Mouse (Mus musculus): ENCODE measurements around the gene Ccdc136. TPM values are rescaled to one million over a fixed set of nuclear protein-coding genes. Genes with fewer than 3 reads are reported as not detected.
"Not testable (repeated sequence)": the region's sequence is repeated elsewhere in the genome, so short reads cannot be mapped to it uniquely, and the experiment has no call there.

Gene Ccdc136
- total RNA-seq (2012; rRNA removed): 10.5 and 18.2 TPM in 2 replicates

GRCm38 (mm10) chr6:29395910-29396713 is at the start of gene Ccdc136:
Gene Ccdc136, plus strand, starts transcription at chr6:29396309.
- Histone ChIP-seq H3K9me3 (ENCODE audit: control insufficient read depth, insufficient read depth, low read depth, low read length) (no peaks in the 10 kb centered on the region), H3K36me3 (ENCODE audit: control insufficient read depth, insufficient read depth, low read length, poor library complexity, severe bottlenecking) (peaks cover 4% of the 10 kb centered on the region; the same call in 1 of the 2 replicates), H3K27ac (ENCODE audit: insufficient read depth, low read depth, low read length, poor library complexity, severe bottlenecking) (no peak within 1 kb of the TSS), H3K4me3 (ENCODE audit: insufficient read depth in 1 of 2, low read depth in 1 of 2, low read length in 2 of 2, poor library complexity in 1 of 2, severe bottlenecking in 1 of 2) (peak within 1 kb of the TSS; percentile 87 to 91), H3K9ac (ENCODE audit: insufficient read depth, low read depth, low read length, poor library complexity, severe bottlenecking) (peak within 1 kb of the TSS; percentile 63), H3K4me1 (ENCODE audit: control insufficient read depth in 2 of 2, insufficient read depth in 2 of 2, low read length in 2 of 2, poor library complexity in 1 of 2) (peaks cover 7 to 11% of the 10 kb centered on the region in 2 experiments; a peak in 3 of 4 replicates)
- TF ChIP-seq CHD2 (IDR thresholded peaks at IDR 0.05; ENCODE audit: low read depth, low read length) (no peak), ZNF384 (IDR thresholded peaks at IDR 0.05; ENCODE audit: low read depth, low read length) (no peak), ZC3H11A (IDR thresholded peaks at IDR 0.05; ENCODE audit: borderline replicate concordance, low read depth, low read length) (no peak), MAFK (IDR thresholded peaks at IDR 0.05; ENCODE audit: insufficient read depth, low read depth, low read length) (no peak), HCFC1 (IDR thresholded peaks at IDR 0.05; ENCODE audit: borderline replicate concordance, insufficient read depth, low read length) (no peak; the same call in 1 of the 2 replicates)
- in situ Hi-C loops (cut with MboI; ENCODE audit: low sequenced_read_pairs in 2 of 2, unreplicated experiment in 2 of 2): no loop called here
- DNase-seq (ENCODE audit: low read depth, low spot score): no peak

GRCm38 (mm10) chr6:29346512-29346911 is 49.6 kb upstream of the Ccdc136 start:
- H3K27ac ChIP-seq (ENCODE audit: insufficient read depth, low read depth, low read length, poor library complexity, severe bottlenecking); H3K9ac ChIP-seq (ENCODE audit: insufficient read depth, low read depth, low read length, poor library complexity, severe bottlenecking); DNase-seq (ENCODE audit: low read depth, low spot score); H3K4me1 ChIP-seq (ENCODE audit: control insufficient read depth in 2 of 2, insufficient read depth in 2 of 2, low read length in 2 of 2, poor library complexity in 1 of 2); H3K4me3 ChIP-seq (ENCODE audit: insufficient read depth in 1 of 2, low read depth in 1 of 2, low read length in 2 of 2, poor library complexity in 1 of 2, severe bottlenecking in 1 of 2); H3K36me3 ChIP-seq (ENCODE audit: control insufficient read depth, insufficient read depth, low read length, poor library complexity, severe bottlenecking); H3K9me3 ChIP-seq (ENCODE audit: control insufficient read depth, insufficient read depth, low read depth, low read length); in situ Hi-C loops (cut with MboI; ENCODE audit: low sequenced_read_pairs in 2 of 2, unreplicated experiment in 2 of 2): not testable (repeated sequence)

- Histone ChIP-seq H3K36me3 (ENCODE audit: control insufficient read depth, insufficient read depth, low read length, poor library complexity, severe bottlenecking) (no peaks in the 10 kb centered on the region), H3K27ac (ENCODE audit: insufficient read depth, low read depth, low read length, poor library complexity, severe bottlenecking) (peak overlapping the region; percentile 37; the same call in 1 of the 2 replicates), H3K4me3 (ENCODE audit: insufficient read depth in 1 of 2, low read depth in 1 of 2, low read length in 2 of 2, poor library complexity in 1 of 2, severe bottlenecking in 1 of 2) (peak overlapping the region; percentile 96 to 97), H3K9me3 (ENCODE audit: control insufficient read depth, insufficient read depth, low read depth, low read length) (no peaks in the 10 kb centered on the region), H3K4me1 (ENCODE audit: control insufficient read depth in 2 of 2, insufficient read depth in 2 of 2, low read length in 2 of 2, poor library complexity in 1 of 2) (peaks cover 0 to 3% of the 10 kb centered on the region in 2 experiments; a peak in 1 of 4 replicates), H3K9ac (ENCODE audit: insufficient read depth, low read depth, low read length, poor library complexity, severe bottlenecking) (peak overlapping the region; percentile 74)
- DNase-seq (ENCODE audit: low read depth, low spot score): no peak
- no peak for TF ChIP-seq CHD2 (IDR thresholded peaks at IDR 0.05; ENCODE audit: low read depth, low read length)
- no peak for TF ChIP-seq HCFC1 (IDR thresholded peaks at IDR 0.05; ENCODE audit: borderline replicate concordance, insufficient read depth, low read length)
- TF ChIP-seq ZNF384 (IDR thresholded peaks at IDR 0.05; ENCODE audit: low read depth, low read length): no peak
- TF ChIP-seq ZC3H11A (IDR thresholded peaks at IDR 0.05; ENCODE audit: borderline replicate concordance, low read depth, low read length): no peak
- no peak for TF ChIP-seq MAFK (IDR thresholded peaks at IDR 0.05; ENCODE audit: insufficient read depth, low read depth, low read length)
- in situ Hi-C loops (cut with MboI; ENCODE audit: low sequenced_read_pairs in 2 of 2, unreplicated experiment in 2 of 2): no loop called here
Measured at GRCm38 (mm10) chr6:29347189-29347588, 48.9 kb upstream of the Ccdc136 start.

- peak within 1 kb of the TSS; percentile 93 for H3K9ac ChIP-seq (ENCODE audit: insufficient read depth, low read depth, low read length, poor library complexity, severe bottlenecking)
- no peaks in the 10 kb centered on the region for H3K9me3 ChIP-seq (ENCODE audit: control insufficient read depth, insufficient read depth, low read depth, low read length)
- in situ Hi-C loops (cut with MboI; ENCODE audit: low sequenced_read_pairs in 2 of 2, unreplicated experiment in 2 of 2): no loop called here
- peak; percentile 98 for DNase-seq (ENCODE audit: low read depth, low spot score)
- peaks cover 0 to 3% of the 10 kb centered on the region in 2 experiments; a peak in 1 of 4 replicates for H3K4me1 ChIP-seq (ENCODE audit: control insufficient read depth in 2 of 2, insufficient read depth in 2 of 2, low read length in 2 of 2, poor library complexity in 1 of 2)
- H3K27ac ChIP-seq (ENCODE audit: insufficient read depth, low read depth, low read length, poor library complexity, severe bottlenecking): peak within 1 kb of the TSS; percentile 37
- TF ChIP-seq ZNF384 (IDR thresholded peaks at IDR 0.05; ENCODE audit: low read depth, low read length): no peak
- TF ChIP-seq MAFK (IDR thresholded peaks at IDR 0.05; ENCODE audit: insufficient read depth, low read depth, low read length): no peak
- no peak; the same call in 1 of the 2 replicates for TF ChIP-seq HCFC1 (IDR thresholded peaks at IDR 0.05; ENCODE audit: borderline replicate concordance, insufficient read depth, low read length)
- TF ChIP-seq CHD2 (IDR thresholded peaks at IDR 0.05; ENCODE audit: low read depth, low read length): no peak
- no peak for TF ChIP-seq ZC3H11A (IDR thresholded peaks at IDR 0.05; ENCODE audit: borderline replicate concordance, low read depth, low read length)
- peak within 1 kb of the TSS; percentile 96 to 97 for H3K4me3 ChIP-seq (ENCODE audit: insufficient read depth in 1 of 2, low read depth in 1 of 2, low read length in 2 of 2, poor library complexity in 1 of 2, severe bottlenecking in 1 of 2)
- no peaks in the 10 kb centered on the region for H3K36me3 ChIP-seq (ENCODE audit: control insufficient read depth, insufficient read depth, low read length, poor library complexity, severe bottlenecking)
Measured at GRCm38 (mm10) chr6:29347665-29348370, 48.3 kb upstream of the Ccdc136 start, which contains the start of gene Calu. Gene Calu, plus strand, starts transcription at chr6:29348069.

Measured in ES-E14 (cell line).